Mouse (Mus musculus) heart, embryonic 16.5 days (tissue): ENCODE measurements at regions not wholly inside any gene's neighbourhood (a gene's known extent, or its start where the extent isn't known, plus 50 kb on each side); places are given as distances from the start of the nearest gene placed in this dataset.

Experiments
- ATAC-seq: fragments of 200-750 bp; cut with Nextera tagmentation; replicated peaks from 2 replicates; pipeline ENCODE4 v1.8.0; 2017; ENCODE audit warnings: moderate number of reproducible peaks; ENCODE audit not compliant: insufficient read depth, low FRiP score; ENCODE audit errors: extremely low read depth
- H3K27ac ChIP-seq: fragments of 300-500 bp; sonication (generic); 2 replicates; pipeline ENCODE4 v1.5.1; 2014; ENCODE audit warnings: mild to moderate bottlenecking, low read length, control low read depth, moderate library complexity
- H3K27me3 ChIP-seq: fragments of 300-500 bp; sonication (generic); 2 replicates; pipeline ENCODE4 v1.6.1; 2014; ENCODE audit warnings: low read length, mixed read lengths; ENCODE audit not compliant: control insufficient read depth, insufficient read depth
- H3K36me3 ChIP-seq: fragments of 300-500 bp; sonication (generic); 2 replicates; pipeline ENCODE4 v1.6.1; 2014; ENCODE audit not compliant: control insufficient read depth, insufficient read depth
- H3K4me1 ChIP-seq: fragments of 300-500 bp; sonication (generic); 2 replicates; pipeline ENCODE4 v1.6.1; 2014; ENCODE audit warnings: low read length, mixed read lengths; ENCODE audit not compliant: control insufficient read depth, insufficient read depth
- H3K4me2 ChIP-seq: fragments of 300-500 bp; sonication (generic); 2 replicates; pipeline ENCODE4 v1.6.1; 2014; ENCODE audit warnings: low read depth, mild to moderate bottlenecking, control low read depth, low read length
- H3K4me3 ChIP-seq: fragments of 300-500 bp; sonication (generic); 2 replicates; pipeline ENCODE4 v1.5.1; 2014; ENCODE audit warnings: mild to moderate bottlenecking, control low read depth, low read length
- H3K9ac ChIP-seq: fragments of 300-500 bp; sonication (generic); 2 replicates; pipeline ENCODE4 v1.6.1; 2014; ENCODE audit warnings: low read length, control low read depth
- H3K9me3 ChIP-seq: fragments of 300-500 bp; sonication (generic); replicated peaks from 2 replicates; pipeline ENCODE4 v1.6.1; 2016; ENCODE audit warnings: low read length; ENCODE audit not compliant: control insufficient read depth
- WGBS: fragments of 180-500 bp; shearing (Covaris S2); extraction: QIAGEN DNeasy Blood & Tissue Kit; methylation state at CpG from one replicate; pipeline ENCODE4 v1.1.7; 2014; 5-methylcytosine and 5-hydroxymethylcytosine counted together

DNA sequence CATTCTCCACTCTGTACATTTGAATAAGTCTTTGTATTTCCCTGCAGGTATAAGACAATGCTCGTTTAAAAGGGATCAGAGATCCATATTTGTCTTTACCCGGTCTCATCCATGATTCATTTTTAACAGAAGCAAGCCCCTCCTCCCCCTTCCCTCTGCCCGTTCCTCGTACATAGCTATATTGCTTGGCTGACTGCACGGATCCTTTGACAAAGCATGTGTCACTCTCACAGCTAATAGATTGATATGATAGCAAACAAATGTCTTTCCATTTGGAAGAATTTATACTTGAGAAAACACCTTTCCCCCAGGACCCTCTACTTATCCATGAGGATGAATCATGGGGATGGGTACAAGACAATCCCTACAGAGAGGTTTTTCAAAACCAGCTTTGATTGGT lies 160.1 kb downstream of the Gm19935 start:
- H3K4me3 ChIP-seq = no peak overlapping the region
- H3K27ac ChIP-seq = peak overlapping the region; percentile 52; the same call in 1 of the 2 replicates
- no peak overlapping the region for H3K4me2 ChIP-seq
- WGBS = 74% methylated on average over 5 of the region's 5 CpGs
- peaks cover 5% of the 10 kb centered on the region for H3K9me3 ChIP-seq
- peaks cover 17% of the 10 kb centered on the region for H3K4me1 ChIP-seq
- no peaks in the 10 kb centered on the region for H3K27me3 ChIP-seq
- H3K9ac ChIP-seq = no peak overlapping the region
- ATAC-seq = no peak
- H3K36me3 ChIP-seq = no peaks in the 10 kb centered on the region

- Histone ChIP-seq H3K27ac (peak overlapping the region; percentile 63), H3K4me3 (no peak overlapping the region), H3K9ac (no peak overlapping the region), H3K4me2 (peak overlapping the region; percentile 27; the same call in 1 of the 2 replicates), H3K27me3 (no peaks in the 10 kb centered on the region), H3K36me3 (no peaks in the 10 kb centered on the region), H3K4me1 (peaks cover 17% of the 10 kb centered on the region), H3K9me3 (no peaks in the 10 kb centered on the region; the same call in 1 of the 2 replicates)
- ATAC-seq = no peak
- WGBS = 75% methylated on average over 5 of the region's 5 CpGs
Measured at GRCm38 (mm10) chr8:90656436-90657090, 160.6 kb downstream of the Gm19935 start.

DNA sequence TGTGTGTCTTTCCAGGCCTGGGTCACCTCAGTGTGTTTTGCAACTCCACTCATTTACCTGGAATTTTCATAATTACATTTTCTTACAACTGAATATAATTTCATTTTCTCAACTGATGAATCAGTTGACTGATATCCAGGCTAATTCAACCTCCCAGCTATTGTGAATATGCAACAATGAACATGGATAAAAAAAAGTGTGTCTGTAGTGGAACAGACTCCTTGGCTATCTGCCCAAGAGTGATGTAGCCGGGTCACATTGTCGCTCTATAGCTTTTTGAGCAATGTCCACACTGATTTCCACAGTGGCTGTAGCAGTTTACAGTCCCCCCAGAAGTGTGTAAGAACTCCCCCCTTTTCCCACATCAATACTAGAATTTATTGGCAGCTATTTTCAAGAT lies 162.4 kb downstream of the Gm19935 start:
- H3K27ac ChIP-seq = peak overlapping the region; percentile 41
- no peaks in the 10 kb centered on the region for H3K9me3 ChIP-seq
- H3K36me3 ChIP-seq = no peaks in the 10 kb centered on the region
- H3K4me3 ChIP-seq = no peak overlapping the region
- H3K4me2 ChIP-seq = no peak overlapping the region
- no peak overlapping the region for H3K9ac ChIP-seq
- no peak for ATAC-seq
- H3K27me3 ChIP-seq = no peaks in the 10 kb centered on the region
- H3K4me1 ChIP-seq = peaks cover 17% of the 10 kb centered on the region
- 27% methylated on average over 2 of the region's 2 CpGs for WGBS

- Histone ChIP-seq H3K9me3 (peaks cover 9% of the 10 kb centered on the region), H3K4me2 (no peak overlapping the region), H3K36me3 (no peaks in the 10 kb centered on the region), H3K9ac (no peak overlapping the region), H3K4me3 (no peak overlapping the region), H3K27me3 (no peaks in the 10 kb centered on the region), H3K4me1 (peaks cover 4% of the 10 kb centered on the region), H3K27ac (no peak overlapping the region)
- 46% methylated on average over 6 of the region's 6 CpGs for WGBS
- peak; percentile 18; the same call in 1 of the 2 replicates for ATAC-seq
Measured at GRCm38 (mm10) chr8:90642392-90642791, 174.8 kb downstream of the Gm19935 start.

DNA sequence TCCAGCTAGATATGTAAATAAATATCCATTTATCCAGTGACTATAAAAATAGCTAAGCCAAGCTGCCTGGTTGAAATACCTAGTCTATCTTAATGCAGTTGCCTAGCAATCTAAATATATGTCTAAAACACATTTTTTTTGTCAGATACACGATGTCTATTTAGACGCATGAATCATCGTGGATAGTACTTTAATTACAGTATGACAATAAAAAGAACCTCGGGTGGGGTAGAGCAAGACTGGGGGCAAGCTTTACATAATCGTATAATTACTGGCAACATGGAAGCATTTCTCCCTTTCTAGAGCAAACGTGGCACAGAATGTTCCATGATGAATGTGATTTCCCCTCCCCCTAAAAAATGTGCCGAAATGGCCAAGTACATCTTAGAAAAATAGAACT lies 180.4 kb downstream of the Gm19935 start:
- WGBS = 58% methylated on average over 7 of the region's 7 CpGs
- no peak for ATAC-seq
- Histone ChIP-seq H3K4me2 (no peak overlapping the region), H3K9ac (no peak overlapping the region), H3K4me3 (no peak overlapping the region), H3K27me3 (no peaks in the 10 kb centered on the region), H3K9me3 (no peaks in the 10 kb centered on the region), H3K36me3 (no peaks in the 10 kb centered on the region), H3K4me1 (peaks cover 2% of the 10 kb centered on the region; the same call in 1 of the 2 replicates), H3K27ac (no peak overlapping the region)

DNA sequence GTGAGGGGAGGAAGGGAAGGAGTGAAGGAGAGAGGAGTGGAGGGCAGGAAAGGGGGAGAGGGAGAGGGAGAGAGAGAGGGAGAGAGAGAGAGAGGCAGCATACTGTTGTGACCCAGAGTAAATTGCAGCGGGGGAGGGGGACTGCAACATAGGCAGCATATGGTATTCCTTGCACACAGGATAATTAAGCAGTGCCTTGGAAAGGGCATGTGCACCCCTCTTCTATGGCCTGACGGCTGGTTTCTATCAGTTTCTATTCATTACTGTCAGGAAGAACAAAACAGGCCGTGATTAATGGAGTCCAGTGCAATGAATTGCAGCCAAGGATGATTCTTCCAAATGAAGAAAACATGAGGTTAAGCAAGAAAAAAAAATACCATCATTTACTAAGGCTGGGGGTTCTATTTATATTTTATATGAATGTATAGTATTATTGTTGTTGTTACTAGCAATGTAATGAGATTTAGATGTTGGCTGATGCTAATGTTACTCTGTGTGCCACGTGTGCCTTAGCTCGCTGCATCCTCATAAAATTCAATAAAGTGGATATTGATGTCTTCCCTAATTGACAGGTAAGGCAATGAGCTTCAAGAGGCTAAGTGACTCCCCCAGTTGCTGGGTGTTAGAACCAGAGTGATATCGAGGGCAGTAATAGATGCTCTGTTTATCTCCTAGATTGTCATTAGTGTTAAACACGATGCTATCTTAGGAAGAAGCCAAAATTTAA lies 181.3 kb downstream of the Gm19935 start:
- no peaks in the 10 kb centered on the region for H3K36me3 ChIP-seq
- 59% methylated on average over 7 of the region's 7 CpGs for WGBS
- no peak overlapping the region for H3K9ac ChIP-seq
- H3K27ac ChIP-seq = no peak overlapping the region
- no peak for ATAC-seq
- H3K4me3 ChIP-seq = no peak overlapping the region
- no peak overlapping the region for H3K4me2 ChIP-seq
- no peaks in the 10 kb centered on the region for H3K27me3 ChIP-seq
- no peaks in the 10 kb centered on the region for H3K9me3 ChIP-seq
- H3K4me1 ChIP-seq = peaks cover 2% of the 10 kb centered on the region

- ATAC-seq = peak; percentile 85
- H3K27ac ChIP-seq = peak overlapping the region; percentile 51; the same call in 1 of the 2 replicates
Measured at GRCm38 (mm10) chr8:90630796-90631195, 186.4 kb downstream of the Gm19935 start.

GRCm38 (mm10) chr8:90608410-90608809 lies 208.8 kb downstream of the Gm19935 start:
- no peaks in the 10 kb centered on the region for H3K9me3 ChIP-seq
- no peak overlapping the region for H3K27ac ChIP-seq
- 60% methylated on average over 3 of the region's 3 CpGs for WGBS
- no peak overlapping the region for H3K4me2 ChIP-seq
- no peaks in the 10 kb centered on the region; the same call in 1 of the 2 replicates for H3K4me1 ChIP-seq
- no peaks in the 10 kb centered on the region for H3K36me3 ChIP-seq
- no peaks in the 10 kb centered on the region for H3K27me3 ChIP-seq
- no peak overlapping the region for H3K9ac ChIP-seq
- no peak overlapping the region for H3K4me3 ChIP-seq
- no peak for ATAC-seq

More at GRCm38 (mm10) chr8:90630796-90631195, 186.4 kb downstream of the Gm19935 start:
- H3K4me2 ChIP-seq = no peak overlapping the region
- H3K9ac ChIP-seq = no peak overlapping the region
- no peaks in the 10 kb centered on the region for H3K9me3 ChIP-seq
- no peaks in the 10 kb centered on the region for H3K27me3 ChIP-seq
- WGBS = 36% methylated on average over 1 of the region's 1 CpGs
- peaks cover 6% of the 10 kb centered on the region for H3K4me1 ChIP-seq
- no peaks in the 10 kb centered on the region for H3K36me3 ChIP-seq
- H3K4me3 ChIP-seq = no peak overlapping the region

- H3K27me3 ChIP-seq = no peaks in the 10 kb centered on the region
- no peaks in the 10 kb centered on the region for H3K36me3 ChIP-seq
- H3K9ac ChIP-seq = no peak overlapping the region
- H3K4me2 ChIP-seq = no peak overlapping the region
- H3K4me1 ChIP-seq = no peaks in the 10 kb centered on the region
- no peak overlapping the region for H3K27ac ChIP-seq
- 19% methylated on average over 11 of the region's 11 CpGs for WGBS
- no peak overlapping the region for H3K4me3 ChIP-seq
- H3K9me3 ChIP-seq = peaks cover 3% of the 10 kb centered on the region
- ATAC-seq = no peak
Measured at GRCm38 (mm10) chr8:90600946-90601695, 216.1 kb downstream of the Gm19935 start.
